Mouse (Mus musculus) hindbrain, embryonic 12.5 days (tissue): Measurements from ENCODE around the gene Degs2. TPM values are rescaled to one million over a fixed set of nuclear protein-coding genes. Genes with fewer than 3 reads are reported as not detected.

Experiments
- ATAC-seq: fragments of 200-750 bp; cut with Nextera tagmentation; 2 replicates; pipeline ENCODE4 v1.8.0; 2017; ENCODE audit warnings: moderate TSS enrichment; ENCODE audit not compliant: low FRiP score
- H3K27ac ChIP-seq: fragments of 300-500 bp; sonication (generic); 2 replicates; pipeline ENCODE4 v1.5.1; 2016; ENCODE audit warnings: mild to moderate bottlenecking
- H3K27me3 ChIP-seq: fragments of 300-500 bp; sonication (generic); 2 replicates; pipeline ENCODE4 v1.6.1; 2016; ENCODE audit warnings: mild to moderate bottlenecking
- H3K36me3 ChIP-seq: fragments of 300-500 bp; sonication (generic); 2 replicates; pipeline ENCODE4 v1.6.1; 2016; ENCODE audit warnings: mild to moderate bottlenecking
- H3K4me1 ChIP-seq: fragments of 300-500 bp; sonication (generic); 2 replicates; pipeline ENCODE4 v1.6.1; 2016
- H3K4me2 ChIP-seq: fragments of 300-500 bp; sonication (generic); replicated peaks from 2 replicates; pipeline ENCODE4 v1.6.1; 2016; ENCODE audit warnings: mild to moderate bottlenecking
- H3K4me3 ChIP-seq: fragments of 300-500 bp; sonication (generic); 2 replicates; pipeline ENCODE4 v1.5.1; 2016; ENCODE audit warnings: mild to moderate bottlenecking
- H3K9ac ChIP-seq: fragments of 300-500 bp; sonication (generic); 2 replicates; pipeline ENCODE4 v1.6.1; 2016; ENCODE audit warnings: mild to moderate bottlenecking, moderate library complexity
- H3K9me3 ChIP-seq: fragments of 300-500 bp; sonication (generic); replicated peaks from 2 replicates; pipeline ENCODE4 v1.6.1; 2016; ENCODE audit warnings: mild to moderate bottlenecking
- WGBS: fragments of 180-500 bp; shearing (Covaris S2); methylation state at CpG from one replicate; pipeline ENCODE4 v1.1.7; 2016; 5-methylcytosine and 5-hydroxymethylcytosine counted together
- polyA plus RNA-seq: library from polyadenylated mRNA; unstranded; fragments of >200 nt; fragmentation: Nextera tagmentation; extraction: Ambion mirVana; gene quantifications from 2 replicates; pipeline ENCODE4 v1.2.1, GENCODE M21; 2016

The Degs2 gene
- 1.7 and 2.2 TPM in 2 replicates for polyA plus RNA-seq

DNA sequence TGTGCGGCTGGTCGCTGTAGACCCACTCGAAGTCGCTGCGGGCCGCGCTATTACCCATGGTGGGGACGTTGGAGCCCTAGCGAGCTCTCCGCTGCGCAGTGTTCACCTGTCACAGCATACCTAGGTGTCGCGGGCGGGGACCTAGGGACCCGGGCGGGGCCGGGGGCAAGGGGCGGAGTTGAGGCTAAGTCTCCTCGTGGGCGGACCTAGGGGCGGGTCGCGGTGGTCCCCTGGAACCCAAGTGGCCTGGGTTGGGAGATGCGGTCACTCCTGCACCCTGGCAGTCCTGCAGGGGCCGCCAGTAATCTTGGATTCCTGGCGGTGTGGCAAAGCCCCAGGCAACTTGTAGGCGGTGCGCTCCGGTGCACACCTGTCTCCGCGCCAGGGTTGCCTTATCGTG lies at the start of gene Degs2:
Degs2 (minus strand) TSS at position 131 of the 400 bp plus-strand sequence.
- H3K27ac ChIP-seq: no peak within 1 kb of the TSS
- ATAC-seq: no peak

DNA sequence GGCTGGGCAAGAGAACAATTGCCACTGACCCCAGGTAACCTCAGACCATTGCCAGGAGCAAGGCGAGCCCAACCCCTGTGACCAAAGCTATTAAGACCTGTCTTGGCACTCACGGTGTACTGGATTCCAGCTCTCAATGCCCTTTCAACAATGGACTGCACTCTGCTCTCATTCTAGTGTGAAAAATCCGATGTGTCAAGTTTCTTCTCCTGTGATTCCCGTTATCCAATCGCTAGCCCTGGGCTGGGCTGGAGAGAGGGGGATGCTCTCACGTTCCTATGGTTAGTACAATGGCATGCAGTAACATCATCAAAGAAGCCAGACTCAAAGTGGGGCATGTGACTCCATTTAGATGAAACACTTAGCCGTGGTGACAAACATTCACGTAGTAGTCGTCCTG lies 49.7 kb upstream of the Degs2 start:
- 45% methylated on average over 9 of the region's 9 CpGs for WGBS
- no peak overlapping the region for H3K27ac ChIP-seq
- H3K4me1 ChIP-seq: no peaks in the 10 kb centered on the region; the same call in 1 of the 2 replicates
- H3K27me3 ChIP-seq: no peaks in the 10 kb centered on the region
- no peak overlapping the region for H3K9ac ChIP-seq
- H3K4me2 ChIP-seq: no peak overlapping the region
- no peak overlapping the region for H3K4me3 ChIP-seq
- H3K9me3 ChIP-seq: no peaks in the 10 kb centered on the region
- H3K36me3 ChIP-seq: no peaks in the 10 kb centered on the region
- no peak for ATAC-seq

More for the DNA sequence above, at the start of gene Degs2:
- Histone ChIP-seq H3K4me2 (peak within 1 kb of the TSS; percentile 48), H3K9me3 (no peaks in the 10 kb centered on the region), H3K36me3 (no peaks in the 10 kb centered on the region), H3K4me3 (peak within 1 kb of the TSS; percentile 22), H3K4me1 (peaks cover 10% of the 10 kb centered on the region), H3K9ac (no peak within 1 kb of the TSS), H3K27me3 (peaks cover 44% of the 10 kb centered on the region)
- WGBS: 2% methylated on average over 32 of the region's 32 CpGs

DNA sequence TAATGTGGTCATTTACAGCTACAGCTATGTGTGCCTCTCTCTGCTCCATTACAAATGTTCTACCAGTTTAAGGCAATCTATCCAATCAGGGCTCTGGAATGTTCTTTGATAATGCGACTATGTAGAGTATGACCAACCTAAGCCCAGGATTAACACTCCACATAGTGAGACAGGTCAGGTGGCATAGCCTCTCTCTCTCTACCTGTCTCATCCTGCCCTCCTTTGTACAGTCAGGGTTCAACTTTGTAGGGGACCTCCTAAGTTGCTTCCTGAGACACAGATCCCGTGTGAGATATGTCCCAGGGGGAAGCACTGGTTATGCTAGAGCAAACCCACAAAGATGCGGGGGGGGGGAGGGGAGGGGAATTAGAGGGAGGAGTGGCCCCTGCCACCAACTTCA lies 48.1 kb upstream of the Degs2 start:
- Histone ChIP-seq H3K4me1 (no peaks in the 10 kb centered on the region; the same call in 1 of the 2 replicates), H3K9me3 (no peaks in the 10 kb centered on the region), H3K4me3 (no peak overlapping the region), H3K27me3 (no peaks in the 10 kb centered on the region), H3K9ac (no peak overlapping the region), H3K36me3 (no peaks in the 10 kb centered on the region), H3K4me2 (no peak overlapping the region), H3K27ac (no peak overlapping the region)
- ATAC-seq: no peak
- 78% methylated on average over 3 of the region's 3 CpGs for WGBS

DNA sequence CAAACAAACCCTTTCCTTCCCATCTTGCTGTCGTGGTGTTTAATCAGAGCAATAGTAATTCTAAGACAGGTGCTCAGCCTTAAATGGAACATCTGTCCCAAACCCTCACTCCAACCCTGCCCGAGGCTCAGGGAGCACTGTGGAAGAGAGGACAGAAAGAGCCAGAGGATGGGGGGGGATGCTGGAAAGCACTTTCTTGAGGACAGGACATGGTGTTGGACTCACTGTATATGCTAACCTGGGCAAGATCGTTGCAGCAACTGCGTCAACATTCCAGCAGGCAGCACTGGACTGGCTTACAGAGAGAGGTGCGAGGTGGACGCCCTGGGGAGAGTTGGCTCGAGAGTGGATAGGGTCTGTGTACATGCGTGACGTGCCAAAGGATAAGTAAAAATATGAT lies 47.3 kb upstream of the Degs2 start:
- no peaks in the 10 kb centered on the region for H3K27me3 ChIP-seq
- no peak for ATAC-seq
- no peak overlapping the region for H3K4me2 ChIP-seq
- H3K4me1 ChIP-seq: no peaks in the 10 kb centered on the region; the same call in 1 of the 2 replicates
- H3K27ac ChIP-seq: no peak overlapping the region
- no peaks in the 10 kb centered on the region for H3K9me3 ChIP-seq
- 90% methylated on average over 9 of the region's 9 CpGs for WGBS
- no peak overlapping the region for H3K4me3 ChIP-seq
- H3K36me3 ChIP-seq: no peaks in the 10 kb centered on the region
- no peak overlapping the region for H3K9ac ChIP-seq

DNA sequence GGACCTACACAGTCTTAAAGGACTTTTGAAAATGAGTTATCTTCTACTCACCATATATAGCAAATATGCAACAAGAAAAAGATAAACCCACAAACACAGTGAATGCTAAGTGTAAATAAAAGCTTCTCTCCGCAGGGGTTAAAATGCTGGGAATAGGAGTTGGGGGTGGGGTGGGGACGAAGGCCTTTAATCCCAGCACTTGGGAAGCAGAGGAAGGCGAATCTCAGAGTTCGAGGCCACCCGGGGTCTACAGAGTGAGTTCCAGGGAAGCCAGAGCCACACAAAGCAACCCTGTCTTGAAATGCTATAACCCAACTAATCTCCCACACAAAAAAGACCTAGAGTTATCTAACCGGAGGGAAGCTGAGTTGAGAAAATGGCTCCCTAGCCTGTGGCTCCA lies 46.9 kb upstream of the Degs2 start:
- Histone ChIP-seq H3K27ac (no peak overlapping the region), H3K4me3 (no peak overlapping the region), H3K4me2 (no peak overlapping the region), H3K9ac (no peak overlapping the region), H3K36me3 (no peaks in the 10 kb centered on the region), H3K27me3 (no peaks in the 10 kb centered on the region), H3K9me3 (no peaks in the 10 kb centered on the region), H3K4me1 (no peaks in the 10 kb centered on the region; the same call in 1 of the 2 replicates)
- ATAC-seq: no peak
- 58% methylated on average over 6 of the region's 6 CpGs for WGBS

DNA sequence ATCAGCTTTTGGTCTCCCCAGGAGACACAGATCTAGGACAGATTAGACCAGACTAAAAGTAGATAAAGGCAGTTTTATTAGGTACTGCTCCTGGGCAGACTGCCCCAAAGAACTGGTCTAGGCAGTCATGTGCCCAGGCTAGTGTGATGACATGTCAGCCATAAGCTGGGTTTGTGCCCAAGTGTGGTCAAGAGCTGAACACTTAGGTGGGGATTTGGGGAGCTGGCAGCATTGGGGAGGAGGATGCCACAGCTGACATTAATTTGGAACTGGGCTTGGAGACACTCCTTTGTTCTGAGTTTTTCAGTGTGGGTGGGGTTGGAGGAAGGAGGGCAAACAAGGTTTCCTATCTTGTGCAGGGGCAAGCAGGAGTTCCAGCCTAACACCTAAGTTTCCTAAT lies 43.9 kb upstream of the Degs2 start:
- H3K9me3 ChIP-seq: no peaks in the 10 kb centered on the region
- no peak for ATAC-seq
- no peak overlapping the region for H3K4me2 ChIP-seq
- H3K9ac ChIP-seq: no peak overlapping the region
- H3K27me3 ChIP-seq: no peaks in the 10 kb centered on the region
- no peaks in the 10 kb centered on the region for H3K4me1 ChIP-seq
- H3K4me3 ChIP-seq: no peak overlapping the region
- no peaks in the 10 kb centered on the region for H3K36me3 ChIP-seq
- H3K27ac ChIP-seq: no peak overlapping the region

DNA sequence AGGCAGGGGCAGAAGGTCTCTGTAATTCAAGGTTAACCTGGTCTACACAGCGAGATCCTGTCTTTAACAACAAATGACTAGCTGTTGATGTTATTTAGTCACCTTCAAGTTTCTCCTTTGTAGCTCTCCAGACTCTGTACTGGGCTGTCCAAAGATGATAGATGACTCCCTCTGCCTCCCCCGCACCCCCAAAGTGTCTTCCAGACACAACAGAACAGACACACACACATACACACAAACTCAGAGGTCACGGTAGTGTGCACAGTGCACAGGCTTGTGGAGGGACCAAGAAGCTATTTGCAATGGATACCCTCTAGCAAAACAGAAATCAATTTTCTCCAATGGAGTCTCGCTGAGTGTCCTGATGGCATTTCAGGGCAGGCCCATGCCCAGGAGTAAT lies 40.1 kb upstream of the Degs2 start:
- ATAC-seq: no peak

DNA sequence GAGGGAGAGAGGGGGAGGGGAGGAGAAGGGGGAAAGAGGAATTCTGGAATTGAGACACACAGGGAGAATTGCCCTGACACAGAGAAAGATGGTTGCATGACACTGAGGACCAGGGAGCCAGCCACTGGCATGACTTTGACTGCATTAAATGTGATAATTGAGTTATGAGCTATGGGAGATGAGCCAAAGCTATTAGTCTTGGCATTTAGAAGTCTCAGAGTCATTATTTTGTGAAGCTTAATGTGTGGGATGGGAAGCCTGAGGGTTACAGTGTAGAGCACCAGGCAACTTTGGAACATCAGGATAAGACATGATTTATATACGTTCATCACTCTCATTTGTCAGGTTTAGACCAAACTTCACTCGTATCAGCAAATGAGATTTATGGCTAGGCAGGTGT lies 39.4 kb upstream of the Degs2 start:
- whole genome bisulfite sequencing: 93% methylated on average over 2 of the region's 2 CpGs
- no peaks in the 10 kb centered on the region for H3K9me3 ChIP-seq
- ATAC-seq: no peak
- no peaks in the 10 kb centered on the region for H3K4me1 ChIP-seq
- no peak overlapping the region for H3K4me3 ChIP-seq
- no peak overlapping the region for H3K27ac ChIP-seq
- no peak overlapping the region for H3K9ac ChIP-seq
- no peaks in the 10 kb centered on the region for H3K36me3 ChIP-seq
- no peak overlapping the region for H3K4me2 ChIP-seq
- no peaks in the 10 kb centered on the region for H3K27me3 ChIP-seq

More for the DNA sequence above, 40.1 kb upstream of the Degs2 start:
- Histone ChIP-seq H3K9me3 (no peaks in the 10 kb centered on the region), H3K27me3 (no peaks in the 10 kb centered on the region), H3K9ac (no peak overlapping the region), H3K4me2 (no peak overlapping the region), H3K27ac (no peak overlapping the region), H3K4me1 (no peaks in the 10 kb centered on the region), H3K36me3 (no peaks in the 10 kb centered on the region), H3K4me3 (no peak overlapping the region)
- 84% methylated on average over 4 of the region's 4 CpGs for WGBS

DNA sequence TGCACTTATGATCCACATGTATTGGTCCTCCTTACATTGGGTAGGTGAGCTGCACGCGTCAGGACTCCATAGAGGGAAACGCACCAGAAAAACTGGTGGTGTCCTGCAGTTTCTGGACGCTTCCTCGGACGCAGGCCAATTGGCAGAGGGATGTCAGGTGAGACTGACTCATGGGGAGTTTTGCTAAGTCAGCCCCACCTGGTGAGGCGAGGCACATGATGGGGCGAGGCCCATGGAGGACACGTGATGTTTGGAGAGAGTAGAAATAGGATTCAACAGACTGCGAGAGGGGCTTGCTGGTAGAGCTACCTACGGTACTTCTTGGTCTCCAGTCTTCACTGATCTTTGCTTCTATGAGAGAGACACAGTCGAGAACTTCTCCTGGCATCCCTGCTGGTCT lies 36.6 kb upstream of the Degs2 start:
- H3K4me2 ChIP-seq: no peak overlapping the region
- 90% methylated on average over 12 of the region's 12 CpGs for WGBS
- no peak overlapping the region for H3K9ac ChIP-seq
- no peaks in the 10 kb centered on the region for H3K9me3 ChIP-seq
- no peak overlapping the region for H3K27ac ChIP-seq
- H3K27me3 ChIP-seq: no peaks in the 10 kb centered on the region
- no peak overlapping the region for H3K4me3 ChIP-seq
- H3K4me1 ChIP-seq: no peaks in the 10 kb centered on the region
- no peak for ATAC-seq
- no peaks in the 10 kb centered on the region for H3K36me3 ChIP-seq

DNA sequence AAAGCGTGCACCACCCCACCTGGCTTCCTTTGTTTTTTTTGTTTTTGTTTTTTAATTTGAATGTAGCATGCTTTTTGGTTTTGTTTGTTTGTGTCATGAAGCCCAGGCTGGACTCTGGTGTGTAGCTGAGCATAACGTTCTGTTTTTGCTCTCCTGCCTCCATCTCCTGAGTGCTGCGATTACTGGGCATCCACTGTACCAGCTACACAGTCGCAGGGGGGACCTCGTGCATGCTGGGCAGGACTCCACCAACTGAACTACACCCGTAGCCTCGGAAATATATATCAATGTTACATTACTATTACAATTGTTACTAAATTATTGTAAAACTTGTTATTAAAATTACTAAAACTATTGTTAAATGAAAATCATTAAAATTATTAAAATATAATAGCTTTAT lies 35.7 kb upstream of the Degs2 start:
- Histone ChIP-seq H3K4me1 (no peaks in the 10 kb centered on the region), H3K4me2 (no peak overlapping the region), H3K4me3 (no peak overlapping the region), H3K9ac (no peak overlapping the region), H3K36me3 (no peaks in the 10 kb centered on the region), H3K9me3 (no peaks in the 10 kb centered on the region), H3K27me3 (no peaks in the 10 kb centered on the region), H3K27ac (no peak overlapping the region)
- no peak for ATAC-seq
- WGBS: 94% methylated on average over 7 of the region's 7 CpGs

DNA sequence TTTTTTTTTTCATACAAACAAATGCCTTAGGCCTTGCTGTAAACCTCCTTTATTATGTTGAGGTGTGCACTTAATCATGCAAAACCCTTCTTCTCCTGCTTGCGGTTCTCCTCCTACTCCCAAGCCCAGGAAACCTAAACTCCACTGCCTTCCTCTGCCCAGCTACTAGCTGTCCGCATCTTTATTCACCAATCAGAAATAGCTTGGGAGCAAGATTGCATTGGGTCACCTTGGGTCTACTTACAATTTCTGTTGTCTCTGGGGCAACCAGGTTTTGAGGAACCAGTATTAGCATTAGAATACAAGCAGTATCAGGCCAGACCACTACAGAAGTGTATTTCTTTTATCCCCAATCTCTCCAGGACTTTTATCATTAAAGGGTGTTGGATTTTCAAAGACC lies 32.3 kb upstream of the Degs2 start:
- H3K4me3 ChIP-seq: no peak overlapping the region
- H3K4me2 ChIP-seq: no peak overlapping the region
- no peak overlapping the region for H3K9ac ChIP-seq
- no peak for ATAC-seq
- no peak overlapping the region for H3K27ac ChIP-seq
- 84% methylated on average over 2 of the region's 2 CpGs for WGBS
- H3K36me3 ChIP-seq: no peaks in the 10 kb centered on the region
- H3K27me3 ChIP-seq: no peaks in the 10 kb centered on the region
- H3K9me3 ChIP-seq: no peaks in the 10 kb centered on the region
- H3K4me1 ChIP-seq: no peaks in the 10 kb centered on the region

DNA sequence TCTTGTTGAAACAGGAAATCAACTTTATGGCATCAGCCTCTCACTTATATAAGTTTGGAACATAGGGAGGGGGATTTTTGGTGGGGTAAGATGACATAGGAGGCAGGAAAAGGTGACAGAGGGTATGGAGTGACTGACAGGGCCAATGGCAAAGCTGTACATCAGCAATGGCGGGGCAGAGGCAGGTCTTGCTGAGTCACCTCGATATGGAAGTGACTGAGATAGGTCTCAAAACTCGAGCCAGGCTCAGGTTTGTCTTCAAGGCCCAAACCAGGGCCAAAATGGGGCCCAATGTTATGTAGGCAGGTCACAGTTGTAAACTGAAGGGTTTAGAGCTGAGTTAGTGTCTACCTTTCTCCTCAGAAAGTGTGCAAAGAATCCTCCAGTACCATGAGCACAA lies 21.7 kb upstream of the Degs2 start:
- Histone ChIP-seq H3K4me1 (no peaks in the 10 kb centered on the region), H3K27me3 (no peaks in the 10 kb centered on the region), H3K4me2 (no peak overlapping the region), H3K9ac (no peak overlapping the region), H3K4me3 (no peak overlapping the region), H3K27ac (no peak overlapping the region), H3K9me3 (no peaks in the 10 kb centered on the region), H3K36me3 (no peaks in the 10 kb centered on the region)
- ATAC-seq: no peak
- 84% methylated on average over 3 of the region's 3 CpGs for WGBS

DNA sequence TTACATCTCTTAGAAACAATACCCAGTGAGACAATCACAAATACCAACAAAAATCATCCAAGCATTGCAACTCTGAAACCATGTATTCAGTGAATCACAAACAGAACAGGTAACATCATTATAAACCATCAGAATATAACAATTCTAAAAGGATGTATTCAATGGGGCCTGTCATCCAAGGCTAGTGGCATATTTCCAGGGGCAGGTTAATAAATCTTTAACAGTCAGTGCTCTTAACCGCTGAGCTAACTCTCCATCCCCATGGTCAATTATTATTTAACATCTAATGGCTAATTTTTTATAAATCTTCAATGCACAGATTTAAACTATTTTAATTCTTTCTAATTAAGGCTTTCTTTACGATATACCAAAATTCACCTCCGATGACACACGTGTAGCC lies 20.3 kb upstream of the Degs2 start:
- no peaks in the 10 kb centered on the region for H3K9me3 ChIP-seq
- H3K27ac ChIP-seq: no peak overlapping the region
- H3K36me3 ChIP-seq: no peaks in the 10 kb centered on the region
- H3K9ac ChIP-seq: no peak overlapping the region
- no peak overlapping the region for H3K4me3 ChIP-seq
- no peaks in the 10 kb centered on the region for H3K4me1 ChIP-seq
- no peak overlapping the region for H3K4me2 ChIP-seq
- 96% methylated on average over 4 of the region's 4 CpGs for WGBS
- H3K27me3 ChIP-seq: no peaks in the 10 kb centered on the region
- ATAC-seq: no peak

DNA sequence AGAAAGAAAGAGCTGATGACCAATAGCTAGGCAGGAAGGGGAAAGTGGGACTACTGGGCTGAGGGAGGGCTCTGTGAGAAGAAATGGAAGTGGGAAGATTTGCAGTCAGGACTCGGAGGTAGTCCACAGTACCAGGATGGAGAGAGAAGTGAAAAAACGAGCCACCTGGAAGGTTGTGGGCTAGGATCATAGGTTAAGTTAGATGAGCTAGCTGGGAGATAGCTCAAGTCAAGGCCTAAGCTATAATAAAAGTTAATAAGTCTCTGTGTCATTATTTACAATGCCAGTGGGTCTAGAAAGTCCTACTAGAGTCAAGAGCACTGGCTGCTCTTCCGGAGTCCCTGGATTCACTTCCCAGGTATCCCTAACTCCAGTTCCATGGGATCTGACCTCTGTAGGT lies 16.4 kb upstream of the Degs2 start:
- no peak for ATAC-seq
- WGBS: 85% methylated on average over 3 of the region's 3 CpGs
- no peaks in the 10 kb centered on the region for H3K27me3 ChIP-seq

More for the DNA sequence above, 16.4 kb upstream of the Degs2 start:
- H3K4me1 ChIP-seq: no peaks in the 10 kb centered on the region
- no peak overlapping the region for H3K4me3 ChIP-seq
- no peak overlapping the region for H3K27ac ChIP-seq
- H3K36me3 ChIP-seq: no peaks in the 10 kb centered on the region
- H3K9ac ChIP-seq: no peak overlapping the region
- H3K4me2 ChIP-seq: no peak overlapping the region
- no peaks in the 10 kb centered on the region for H3K9me3 ChIP-seq
